Mouse (Mus musculus) brain, embryonic 14.5 days (tissue): ENCODE results near the gene Rnf217. TPM values are rescaled to one million over a fixed set of nuclear protein-coding genes. Genes with fewer than 3 reads are reported as not detected.
A peak's percentile ranks its signal among the peaks of the same experiment; 100 is the strongest.

Experiments used
- DNase-seq: peaks from one replicate; pipeline ENCODE4 v3.0.0-alpha.2; 2011; ENCODE audit warnings: low read depth
- CTCF ChIP-seq: fragments of 200-500 bp; IDR thresholded peaks from 2 replicates; pipeline ENCODE4 v1.5.1; 2012; ENCODE audit warnings: inconsistent platforms, mild to moderate bottlenecking, moderate library complexity, borderline replicate concordance; ENCODE audit not compliant: insufficient read depth, insufficient read length; ENCODE audit errors: extremely low read depth
- POLR2A ChIP-seq: fragments of 200-500 bp; IDR thresholded peaks from 2 replicates; pipeline ENCODE4 v1.6.1; 2012; ENCODE audit warnings: mild to moderate bottlenecking, inconsistent platforms, borderline replicate concordance; ENCODE audit not compliant: poor library complexity, insufficient read depth, insufficient read length, severe bottlenecking; ENCODE audit errors: extremely low read depth
- polyA plus RNA-seq: library from polyadenylated mRNA; depleted of rRNA; stranded (reverse); fragments of >200 nt; gene quantifications from 2 replicates; pipeline ENCODE4 v1.2.3, GENCODE M21; 2012

Gene Rnf217
- polyA plus RNA-seq, 1 experiment = 4.7 TPM

DNA sequence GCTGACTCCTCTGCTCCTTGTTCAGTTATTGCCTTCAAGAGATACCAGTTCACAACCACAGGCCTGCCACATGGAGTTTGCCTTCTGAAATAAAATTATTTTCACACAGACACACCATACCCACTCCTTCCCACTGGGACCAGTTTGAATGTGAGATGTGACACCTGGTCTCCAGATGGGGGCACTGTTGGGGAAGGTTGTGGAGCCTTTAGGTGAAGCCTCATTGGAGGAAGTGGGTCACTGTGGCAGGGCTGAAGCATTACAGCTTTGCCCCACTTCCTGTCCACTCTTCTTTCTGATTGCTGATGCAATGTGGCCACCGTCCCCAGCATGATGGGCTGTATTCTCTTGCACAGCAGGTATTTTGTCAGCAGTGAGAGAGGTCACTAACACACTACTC, 89.6 kb downstream of the Rnf217 start:
- DNase-seq = no peak

DNA sequence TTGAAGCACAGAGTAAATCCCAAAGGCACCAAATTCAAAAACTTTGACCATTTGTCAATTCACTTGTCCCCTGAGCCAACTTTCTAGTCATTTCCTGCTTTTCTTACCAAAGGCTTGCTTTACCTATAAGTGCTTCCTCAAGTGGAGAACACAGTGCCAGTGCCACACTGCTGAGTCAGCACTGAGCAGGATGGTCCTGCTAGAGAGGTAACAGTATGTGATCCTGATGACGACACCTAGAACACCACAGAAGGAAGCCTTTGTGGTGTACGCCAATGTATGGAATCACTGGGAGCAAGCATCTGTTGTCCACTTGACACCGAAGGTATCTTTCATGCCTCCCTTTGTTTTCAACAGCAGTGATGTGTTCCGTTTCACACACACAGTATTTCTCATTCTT, 90.8 kb downstream of the Rnf217 start:
- DNase-seq = no peak
- no peak for TF ChIP-seq CTCF
- no peak for TF ChIP-seq POLR2A

More for the DNA sequence above, 89.6 kb downstream of the Rnf217 start:
- TF ChIP-seq CTCF = peak; percentile 23; the same call in 1 of the 2 replicates
- TF ChIP-seq POLR2A = no peak

DNA sequence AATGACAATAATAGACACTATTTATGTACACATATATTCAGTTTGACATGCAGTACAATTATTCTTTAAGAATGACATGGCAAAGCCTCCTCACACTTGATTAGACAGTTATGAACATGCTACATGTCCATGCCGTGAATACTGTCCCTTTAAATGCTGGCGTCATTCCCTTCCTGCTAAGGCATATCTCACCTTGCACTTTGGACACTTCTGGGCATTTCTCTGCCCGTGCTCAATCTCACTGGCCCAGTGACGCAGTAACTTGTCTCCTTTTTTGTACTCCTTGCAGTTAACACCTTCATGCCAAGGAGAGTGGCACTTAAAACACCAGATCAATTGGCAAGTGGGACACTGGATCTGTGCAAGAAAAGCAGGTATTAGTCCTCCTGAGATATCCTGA, 91.8 kb downstream of the Rnf217 start:
- no peak for DNase-seq
- TF ChIP-seq CTCF (no peak), POLR2A (no peak)

DNA sequence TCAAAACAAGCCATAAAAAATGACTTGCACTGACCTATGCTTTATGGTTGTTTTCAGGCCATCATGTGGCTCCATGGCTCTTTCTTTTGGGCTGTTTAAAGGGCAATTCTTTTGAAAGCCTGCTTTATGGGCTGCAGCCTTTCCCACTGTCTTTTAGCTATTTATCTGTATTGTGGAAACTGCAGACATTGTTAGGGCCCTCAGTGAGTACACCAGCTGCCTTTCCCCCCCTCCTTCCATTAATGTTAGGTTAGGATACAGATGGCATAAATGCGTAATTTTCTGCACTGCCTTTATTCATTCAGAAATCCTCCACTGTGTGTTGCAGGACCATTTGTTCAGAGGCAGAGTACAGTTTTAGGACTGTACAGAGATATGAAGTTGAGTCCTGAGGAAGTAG, 93.1 kb downstream of the Rnf217 start:
- TF ChIP-seq CTCF (no peak), POLR2A (no peak)
- DNase-seq = peak; percentile 74

DNA sequence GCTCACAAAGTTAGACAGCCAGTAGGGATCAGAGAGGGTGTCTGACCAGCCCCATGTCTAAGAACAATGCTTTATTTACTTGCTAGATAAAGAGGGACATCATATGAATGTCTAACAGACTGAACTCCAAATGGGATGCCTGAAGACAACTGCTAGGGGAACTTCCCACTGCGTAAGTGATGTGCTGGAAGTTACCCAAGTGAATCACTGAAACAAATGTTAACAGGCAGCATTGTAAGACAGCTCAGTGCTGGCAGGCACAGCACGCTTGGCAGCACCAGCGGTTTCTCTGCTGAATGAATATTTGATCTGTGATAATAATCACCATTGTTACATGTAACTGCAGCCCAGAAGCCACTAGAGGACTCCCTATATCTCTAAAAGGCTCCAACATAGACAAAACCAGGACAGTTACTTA, 104.8 kb downstream of the Rnf217 start:
- peak; percentile 90 for DNase-seq
- TF ChIP-seq CTCF (no peak), POLR2A (no peak)

DNA sequence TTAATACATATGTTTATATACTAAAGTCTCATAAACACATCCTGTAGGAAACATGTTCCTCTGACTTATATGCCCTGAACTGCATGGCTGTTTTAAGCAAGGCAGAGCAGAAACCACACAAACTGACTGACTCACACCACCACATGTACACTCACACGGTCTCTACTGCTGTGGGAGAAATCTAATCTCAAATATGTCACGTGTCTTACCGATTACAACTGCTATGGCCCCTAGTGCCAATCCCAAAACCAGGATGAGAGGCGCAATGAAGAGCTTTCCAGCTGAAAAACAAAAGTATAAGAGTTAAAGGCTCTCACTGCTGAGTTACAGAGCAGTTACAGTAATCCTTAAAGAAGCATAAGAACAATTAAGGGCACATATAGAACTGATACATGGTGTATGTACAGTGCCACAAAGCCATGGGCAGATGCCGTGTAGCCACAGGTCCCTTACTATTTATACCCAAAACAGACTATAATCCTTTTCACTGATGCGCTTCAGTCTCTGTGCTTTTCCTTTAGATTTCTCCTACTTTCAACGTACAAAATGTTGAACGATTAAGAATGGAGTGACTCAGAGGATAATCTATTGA, 105.3 kb downstream of the Rnf217 start:
- TF ChIP-seq POLR2A = no peak
- no peak for TF ChIP-seq CTCF

DNA sequence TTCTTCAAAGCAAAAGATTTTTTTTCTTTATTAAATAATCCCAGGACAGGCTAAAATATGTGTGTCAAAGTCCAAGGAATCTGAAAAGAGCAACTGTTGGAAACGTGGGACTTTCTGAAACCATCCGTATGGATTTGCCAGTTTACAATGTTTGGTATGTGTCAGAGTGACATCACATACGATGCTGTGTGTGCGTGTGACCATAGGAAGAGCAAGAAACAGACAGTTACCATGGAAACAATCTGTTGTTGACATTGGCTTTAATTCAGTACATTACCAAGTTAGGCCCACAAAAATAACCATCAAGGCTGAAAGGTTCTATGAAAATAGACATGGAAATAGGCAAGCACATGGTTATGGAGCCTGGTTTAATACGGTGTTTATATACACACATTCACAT, 107.3 kb downstream of the Rnf217 start:
- TF ChIP-seq CTCF (no peak), POLR2A (no peak)
- peak; percentile 68 for DNase-seq

More for the DNA sequence above, 105.3 kb downstream of the Rnf217 start:
- no peak for DNase-seq

DNA sequence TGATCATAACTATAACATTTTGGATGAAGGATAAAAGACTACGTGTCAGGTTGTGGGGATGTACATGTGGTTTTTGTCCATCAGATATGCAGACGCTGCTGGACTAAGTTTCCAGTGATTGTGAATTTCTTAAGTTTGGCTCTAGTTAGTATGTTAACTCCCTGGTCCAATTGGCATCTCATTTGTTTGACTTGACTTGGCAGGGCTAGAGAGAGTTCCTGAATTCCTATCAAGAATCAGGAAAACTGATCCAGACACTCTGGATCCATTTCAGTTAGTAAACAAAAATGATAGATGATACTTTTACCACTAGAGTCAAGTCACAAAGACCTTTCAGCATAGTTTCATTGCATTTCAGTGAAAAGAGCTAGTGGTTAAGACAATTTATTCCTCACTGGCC, 112.1 kb downstream of the Rnf217 start:
- TF ChIP-seq CTCF = no peak
- TF ChIP-seq POLR2A = no peak
- no peak for DNase-seq

DNA sequence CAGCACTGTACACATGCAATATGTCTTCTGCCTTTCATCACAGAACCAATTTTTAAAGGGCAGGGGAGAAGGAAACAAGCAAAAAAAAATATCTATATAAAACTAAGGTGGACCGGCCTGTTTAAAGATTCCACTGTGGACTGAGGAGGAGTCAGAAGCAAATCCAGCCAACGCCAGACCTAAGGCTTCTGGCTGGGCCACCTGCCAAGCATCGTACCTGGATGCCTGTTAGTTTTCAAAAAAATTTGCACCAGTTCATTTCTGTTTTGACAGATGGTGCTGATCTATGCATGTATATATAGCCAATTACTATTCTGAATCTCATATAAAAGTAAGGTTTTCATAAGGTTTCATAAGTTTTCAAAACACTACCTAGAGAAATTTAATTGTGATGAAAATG, 113.2 kb downstream of the Rnf217 start:
- no peak for TF ChIP-seq POLR2A
- TF ChIP-seq CTCF = no peak

DNA sequence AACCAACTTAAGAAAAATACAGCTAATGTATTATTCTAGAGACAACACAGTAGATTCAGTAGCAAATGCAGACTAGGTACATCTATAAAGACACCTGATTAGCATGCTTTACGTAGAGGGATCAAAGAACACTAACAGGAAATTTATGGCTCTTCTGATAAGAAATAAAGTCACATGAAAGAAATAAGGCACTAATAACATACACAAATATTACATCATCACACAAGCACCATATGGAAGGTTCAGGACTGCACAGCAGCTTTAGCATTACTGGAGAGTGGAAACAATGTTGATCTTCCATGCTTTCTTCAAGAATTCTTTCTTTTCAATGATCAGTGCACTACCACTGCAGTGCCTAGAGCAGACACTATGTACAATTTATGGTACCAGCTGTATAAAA, 114.7 kb downstream of the Rnf217 start:
- DNase-seq = no peak
- no peak for TF ChIP-seq POLR2A

More for the DNA sequence above, 113.2 kb downstream of the Rnf217 start:
- no peak for DNase-seq

DNA sequence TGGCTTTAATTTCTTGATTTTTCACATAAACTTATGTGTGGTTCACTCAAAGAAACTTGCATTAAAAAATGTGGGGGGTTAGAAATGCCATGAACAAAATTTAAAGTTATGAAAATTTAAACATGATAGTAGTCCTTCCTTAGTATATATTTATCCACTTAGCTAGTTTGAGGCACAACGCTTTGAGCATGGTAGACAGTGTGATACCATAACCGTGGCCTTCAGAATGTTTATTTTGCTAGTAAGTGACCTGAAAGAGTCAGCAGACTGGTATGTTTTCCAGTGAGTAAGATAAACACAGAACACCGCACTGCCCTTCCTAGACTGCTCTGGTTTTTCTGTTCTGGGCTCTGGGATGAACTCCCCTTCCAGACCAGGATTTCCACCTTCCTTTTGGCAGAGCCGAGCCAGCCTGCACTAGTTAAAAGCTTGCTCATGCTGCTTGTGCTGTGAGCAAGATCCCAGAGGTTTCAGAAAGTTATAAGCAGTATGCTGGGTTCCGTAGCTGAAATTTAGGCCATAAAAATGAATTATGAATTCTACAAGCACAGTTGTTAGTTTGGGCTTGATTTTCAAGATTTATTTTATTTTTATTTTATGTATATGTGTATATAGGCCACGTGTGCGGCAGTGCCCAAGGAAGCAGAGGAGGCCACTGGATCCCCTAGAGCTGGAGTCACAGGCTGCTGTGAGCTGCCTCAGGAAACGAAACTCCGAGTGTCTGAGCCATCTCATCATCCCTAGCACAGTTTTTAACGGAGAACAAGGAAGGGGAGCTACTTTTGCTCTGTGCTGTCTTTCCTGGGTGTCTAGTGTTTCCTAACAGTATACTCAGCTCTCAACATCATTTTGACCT, 141.7 kb downstream of the Rnf217 start:
- no peak for DNase-seq
- TF ChIP-seq CTCF = no peak
- no peak for TF ChIP-seq POLR2A
